Mouse (Mus musculus) G1E (cell line): Measurements from ENCODE around the gene Zfp541.

Experiments used
- CTCF ChIP-seq: IDR thresholded peaks from 2 replicates; pipeline ENCODE4 v1.5.1; 2012; ENCODE audit warnings: low read depth, low read length, inconsistent platforms, mixed read lengths
- GATA1 ChIP-seq: IDR thresholded peaks from 2 replicates; pipeline ENCODE4 v1.6.1; 2012; ENCODE audit warnings: borderline replicate concordance, low read length, inconsistent platforms, mixed read lengths
- GATA2 ChIP-seq: IDR thresholded peaks from 2 replicates; pipeline ENCODE4 v1.6.1; 2012; ENCODE audit warnings: low read depth, low read length, inconsistent platforms, borderline replicate concordance
- POLR2AphosphoS5 ChIP-seq: IDR thresholded peaks from 2 replicates; pipeline ENCODE4 v1.6.1; 2012; ENCODE audit warnings: low read depth, low read length, inconsistent platforms; ENCODE audit not compliant: insufficient replicate concordance
- TAL1 ChIP-seq: conservative IDR thresholded peaks from 2 replicates; pipeline ENCODE4 v1.6.1; 2012; ENCODE audit warnings: low read depth, low read length, inconsistent platforms, mixed read lengths

DNA sequence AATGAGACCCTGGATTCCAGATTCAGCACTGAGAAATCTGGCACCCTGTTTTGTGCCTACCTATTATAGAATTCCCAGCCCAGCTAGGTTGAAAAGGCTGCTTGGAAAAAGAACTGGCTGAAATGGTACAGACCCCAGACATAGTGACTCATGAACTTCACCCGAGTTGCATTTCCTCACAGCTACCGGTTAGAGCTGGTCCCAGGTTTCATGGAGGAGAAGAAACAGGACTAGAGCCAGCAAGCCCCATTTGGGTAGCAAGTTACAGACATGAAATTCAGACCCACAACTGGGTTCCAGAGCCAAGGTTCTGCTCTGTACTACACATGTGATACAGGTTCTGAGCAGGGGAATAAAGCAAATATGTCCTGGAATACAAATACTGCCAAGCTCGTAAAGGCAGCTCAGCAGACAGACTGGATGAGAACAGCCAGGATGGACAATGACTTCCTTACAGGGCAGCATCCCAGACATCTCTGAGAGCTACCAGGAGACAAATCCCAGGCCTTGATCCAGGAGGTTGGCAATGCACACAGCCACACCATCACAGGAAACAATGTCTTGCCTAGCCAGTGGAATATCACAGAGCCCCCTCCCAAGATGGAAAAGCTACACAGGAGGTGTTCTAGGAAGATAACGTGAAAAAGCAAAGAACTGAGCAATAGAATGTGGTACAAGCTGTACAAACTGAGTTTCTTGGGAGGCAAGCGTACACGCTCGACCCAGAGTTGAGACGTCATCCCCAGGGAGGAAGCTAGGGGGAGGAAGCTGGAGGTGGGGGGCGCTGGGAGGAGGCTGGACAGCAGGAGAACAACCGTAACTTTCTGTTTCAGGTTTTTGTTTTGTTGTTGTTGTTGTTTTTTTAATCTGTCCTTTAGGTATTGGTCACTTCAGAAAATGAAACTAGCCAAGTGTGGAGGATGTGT, 18.5 kb upstream of the Zfp541 start:
- TF ChIP-seq CTCF: no peak
- no peak for TF ChIP-seq TAL1
- TF ChIP-seq GATA1: no peak
- TF ChIP-seq POLR2AphosphoS5: no peak
- no peak for TF ChIP-seq GATA2
